Mouse (Mus musculus): Measurements from ENCODE around the gene Cpm. TPM values are rescaled to one million over a fixed set of nuclear protein-coding genes. Genes with fewer than 3 reads are reported as not detected.
A peak's percentile ranks its signal among the peaks of the same experiment; 100 is the strongest.

The Cpm gene
- total RNA-seq, 1 experiment from 2014 or later, result 1.4 TPM

GRCm38 (mm10) chr10:117671266-117671665 lies 42.0 kb downstream of the Cpm start:
- ATAC-seq (replicated peaks in 1 of 2; ENCODE audit: insufficient read depth in 1 of 2, low FRiP score in 2 of 2, low TSS enrichment in 1 of 2, low read depth in 1 of 2, poor library complexity in 2 of 2, severe bottlenecking in 2 of 2), result no peak

- no peak for ATAC-seq (replicated peaks in 1 of 2; ENCODE audit: insufficient read depth in 1 of 2, low FRiP score in 2 of 2, low TSS enrichment in 1 of 2, low read depth in 1 of 2, poor library complexity in 2 of 2, severe bottlenecking in 2 of 2)
Measured at GRCm38 (mm10) chr10:117671930-117672666, 42.8 kb downstream of the Cpm start.

- ATAC-seq (replicated peaks in 1 of 2; ENCODE audit: insufficient read depth in 1 of 2, low FRiP score in 2 of 2, low TSS enrichment in 1 of 2, low read depth in 1 of 2, poor library complexity in 2 of 2, severe bottlenecking in 2 of 2), result no peak
Measured at GRCm38 (mm10) chr10:117672693-117673092, 43.4 kb downstream of the Cpm start.

GRCm38 (mm10) chr10:117673913-117674312 lies 44.6 kb downstream of the Cpm start:
- no peak for ATAC-seq (replicated peaks in 1 of 2; ENCODE audit: insufficient read depth in 1 of 2, low FRiP score in 2 of 2, low TSS enrichment in 1 of 2, low read depth in 1 of 2, poor library complexity in 2 of 2, severe bottlenecking in 2 of 2)

- ATAC-seq (replicated peaks in 1 of 2; ENCODE audit: insufficient read depth in 1 of 2, low FRiP score in 2 of 2, low TSS enrichment in 1 of 2, low read depth in 1 of 2, poor library complexity in 2 of 2, severe bottlenecking in 2 of 2), result no peak
Measured at GRCm38 (mm10) chr10:117674359-117675019, 45.2 kb downstream of the Cpm start.

- ATAC-seq (replicated peaks in 1 of 2; ENCODE audit: insufficient read depth in 1 of 2, low FRiP score in 2 of 2, low TSS enrichment in 1 of 2, low read depth in 1 of 2, poor library complexity in 2 of 2, severe bottlenecking in 2 of 2), result peak in 1 of 2 experiments; percentile 40; a peak in 2 of 4 replicates
Measured at GRCm38 (mm10) chr10:117675096-117676035, 46.1 kb downstream of the Cpm start.

- ATAC-seq (replicated peaks in 1 of 2; ENCODE audit: insufficient read depth in 1 of 2, low FRiP score in 2 of 2, low TSS enrichment in 1 of 2, low read depth in 1 of 2, poor library complexity in 2 of 2, severe bottlenecking in 2 of 2), result no peak
Measured at GRCm38 (mm10) chr10:117676036-117676643, 46.8 kb downstream of the Cpm start.

GRCm38 (mm10) chr10:117676644-117677313 lies 47.5 kb downstream of the Cpm start:
- ATAC-seq (replicated peaks in 1 of 2; ENCODE audit: insufficient read depth in 1 of 2, low FRiP score in 2 of 2, low TSS enrichment in 1 of 2, low read depth in 1 of 2, poor library complexity in 2 of 2, severe bottlenecking in 2 of 2), result peak; percentile 44 to 60; a peak in 2 of 4 replicates

GRCm38 (mm10) chr10:117677494-117678236 lies 48.4 kb downstream of the Cpm start:
- no peak for ATAC-seq (replicated peaks in 1 of 2; ENCODE audit: insufficient read depth in 1 of 2, low FRiP score in 2 of 2, low TSS enrichment in 1 of 2, low read depth in 1 of 2, poor library complexity in 2 of 2, severe bottlenecking in 2 of 2)

- no peak for ATAC-seq (replicated peaks in 1 of 2; ENCODE audit: insufficient read depth in 1 of 2, low FRiP score in 2 of 2, low TSS enrichment in 1 of 2, low read depth in 1 of 2, poor library complexity in 2 of 2, severe bottlenecking in 2 of 2)
Measured at GRCm38 (mm10) chr10:117678357-117678756, 49.1 kb downstream of the Cpm start.

- ATAC-seq (replicated peaks in 1 of 2; ENCODE audit: insufficient read depth in 1 of 2, low FRiP score in 2 of 2, low TSS enrichment in 1 of 2, low read depth in 1 of 2, poor library complexity in 2 of 2, severe bottlenecking in 2 of 2), result no peak
Measured at GRCm38 (mm10) chr10:117679029-117679686, 49.9 kb downstream of the Cpm start.

GRCm38 (mm10) chr10:117679963-117680473 lies 50.7 kb downstream of the Cpm start:
- ATAC-seq (replicated peaks in 1 of 2; ENCODE audit: insufficient read depth in 1 of 2, low FRiP score in 2 of 2, low TSS enrichment in 1 of 2, low read depth in 1 of 2, poor library complexity in 2 of 2, severe bottlenecking in 2 of 2), result no peak

- ATAC-seq (replicated peaks in 1 of 2; ENCODE audit: insufficient read depth in 1 of 2, low FRiP score in 2 of 2, low TSS enrichment in 1 of 2, low read depth in 1 of 2, poor library complexity in 2 of 2, severe bottlenecking in 2 of 2), result no peak
Measured at GRCm38 (mm10) chr10:117680868-117681513, 51.7 kb downstream of the Cpm start.

GRCm38 (mm10) chr10:117681543-117681942 lies 52.2 kb downstream of the Cpm start:
- no peak for ATAC-seq (replicated peaks in 1 of 2; ENCODE audit: insufficient read depth in 1 of 2, low FRiP score in 2 of 2, low TSS enrichment in 1 of 2, low read depth in 1 of 2, poor library complexity in 2 of 2, severe bottlenecking in 2 of 2)

Measured in hematopoietic stem cell, adult 5-6 weeks (primary cell).